Mouse (Mus musculus) ES-E14 (cell line): ENCODE data around the gene Ppil6. TPM values are rescaled to one million over a fixed set of nuclear protein-coding genes. Genes with fewer than 3 reads are reported as not detected.

Source experiments
- DNase-seq: peaks from one replicate; pipeline ENCODE4 v3.0.0-alpha.2; 2013; ENCODE audit warnings: low read depth, low spot score
- H3K27ac ChIP-seq: 2 replicates; pipeline ENCODE4 v1.5.1; 2012; ENCODE audit warnings: low read depth, mild to moderate bottlenecking, low read length, moderate library complexity, mixed read lengths; ENCODE audit not compliant: poor library complexity, insufficient read depth, severe bottlenecking
- H3K36me3 ChIP-seq: 2 replicates; pipeline ENCODE4 v1.6.1; 2012; ENCODE audit warnings: mild to moderate bottlenecking, low read length, moderate library complexity, mixed read lengths; ENCODE audit not compliant: control insufficient read depth, poor library complexity, insufficient read depth, severe bottlenecking
- H3K4me1 ChIP-seq, 2 experiments: fragments of 150-350 bp in 1 of 2; sonication (generic) in 1 of 2; 2 replicates each; pipeline ENCODE4 v1.6.1; 2012; ENCODE audit warnings: low read length in 2 of 2, mild to moderate bottlenecking in 1 of 2, mixed read lengths in 1 of 2; ENCODE audit not compliant: control insufficient read depth in 2 of 2, insufficient read depth in 2 of 2, poor library complexity in 1 of 2
- H3K4me3 ChIP-seq, 2 experiments: fragments of 150-350 bp in 1 of 2; sonication (generic) in 1 of 2; 2 replicates each; pipeline ENCODE4 v1.5.1; 2012; ENCODE audit warnings: low read length in 2 of 2, low read depth in 1 of 2, mild to moderate bottlenecking in 1 of 2, mixed read lengths in 1 of 2; ENCODE audit not compliant: insufficient read depth in 1 of 2, poor library complexity in 1 of 2, severe bottlenecking in 1 of 2
- H3K9ac ChIP-seq: 2 replicates; pipeline ENCODE4 v1.6.1; 2012; ENCODE audit warnings: low read depth, mild to moderate bottlenecking, low read length, mixed read lengths; ENCODE audit not compliant: poor library complexity, insufficient read depth, severe bottlenecking
- H3K9me3 ChIP-seq: fragments of 150-350 bp; sonication (generic); 2 replicates; pipeline ENCODE4 v1.6.1; 2012; ENCODE audit warnings: low read depth, mild to moderate bottlenecking, low read length; ENCODE audit not compliant: control insufficient read depth, insufficient read depth
- CHD2 ChIP-seq: IDR thresholded peaks from 2 replicates; pipeline ENCODE4 v1.6.1; 2014; ENCODE audit warnings: mild to moderate bottlenecking, low read depth, low read length, inconsistent platforms
- HCFC1 ChIP-seq: IDR thresholded peaks from 2 replicates; pipeline ENCODE4 v1.6.1; 2012; ENCODE audit warnings: low read length, inconsistent platforms, borderline replicate concordance; ENCODE audit not compliant: insufficient read depth
- MAFK ChIP-seq: IDR thresholded peaks from 2 replicates; pipeline ENCODE4 v1.6.1; 2014; ENCODE audit warnings: mild to moderate bottlenecking, low read depth, low read length, inconsistent platforms; ENCODE audit not compliant: insufficient read depth
- ZC3H11A ChIP-seq: IDR thresholded peaks from 2 replicates; pipeline ENCODE4 v1.6.1; 2012; ENCODE audit warnings: low read depth, mild to moderate bottlenecking, inconsistent platforms, low read length, borderline replicate concordance
- ZNF384 ChIP-seq: IDR thresholded peaks from 2 replicates; pipeline ENCODE4 v1.6.1; 2012; ENCODE audit warnings: low read depth, low read length, inconsistent platforms
- in situ Hi-C, 2 experiments: fragments of 600-800 bp; cut with MboI; formaldehyde crosslinking; loops; one replicate each; pipeline ENCODE4 v1.15.1; 2025; ENCODE audit warnings: low sequenced_read_pairs in 2 of 2, inconsistent platforms in 1 of 2; ENCODE audit not compliant: unreplicated experiment in 2 of 2
- total RNA-seq: library from RNA; depleted of rRNA; stranded (reverse); fragments of 300-350 nt; gene quantifications from 2 replicates; pipeline ENCODE4 v1.2.3, GENCODE M21; 2012; rRNA removed

Ppil6 gene
- 0.53 TPM in 1 of 2 replicates, not detected in the other for total RNA-seq

DNA sequence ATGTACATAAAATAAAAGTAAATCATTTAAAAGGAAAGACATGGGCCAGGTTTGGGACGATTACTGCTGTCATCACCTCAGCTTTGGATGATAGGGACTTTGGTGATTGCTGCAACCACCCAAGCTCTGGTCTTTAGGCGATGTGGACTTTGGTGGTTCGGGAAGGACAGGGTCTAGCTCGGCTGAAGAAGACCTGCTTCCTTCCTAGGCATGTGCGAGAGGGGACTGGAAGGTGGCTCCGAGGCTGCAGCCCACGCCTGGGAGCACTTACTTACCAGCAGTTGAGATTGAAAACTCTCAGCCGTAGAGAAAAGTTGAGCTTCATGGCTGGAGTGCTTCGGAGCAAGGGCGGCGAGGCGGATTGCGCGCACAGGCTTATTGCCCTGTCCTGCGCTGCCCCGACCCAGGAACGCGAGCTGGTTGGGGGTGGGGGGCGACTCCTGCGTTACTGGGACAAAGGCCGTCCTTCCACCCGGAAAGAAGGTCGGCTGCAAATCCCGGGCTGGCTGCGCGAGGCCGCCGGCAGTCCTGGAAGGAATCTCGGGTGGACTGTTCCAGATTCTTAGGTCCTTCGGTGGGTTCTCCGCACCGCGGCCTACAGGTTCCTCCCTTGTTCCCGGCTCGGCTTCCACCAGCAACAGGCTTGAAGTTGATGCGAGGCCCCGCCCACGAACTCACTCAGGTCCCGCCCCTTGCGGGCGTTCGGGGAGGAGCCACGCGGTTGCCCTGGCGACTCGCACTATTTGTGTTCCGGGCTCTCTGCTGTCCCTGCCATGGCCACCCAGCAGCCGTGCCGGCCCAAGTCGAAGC is at the start of gene Ppil6, which contains the start of gene Smpd2:
Gene Ppil6, plus strand, starts transcription at position 732 of the 810 bp plus-strand sequence.
Gene Smpd2, minus strand, starts transcription at position 662 of the 810 bp plus-strand sequence.
- in situ Hi-C loops = no loop called here

DNA sequence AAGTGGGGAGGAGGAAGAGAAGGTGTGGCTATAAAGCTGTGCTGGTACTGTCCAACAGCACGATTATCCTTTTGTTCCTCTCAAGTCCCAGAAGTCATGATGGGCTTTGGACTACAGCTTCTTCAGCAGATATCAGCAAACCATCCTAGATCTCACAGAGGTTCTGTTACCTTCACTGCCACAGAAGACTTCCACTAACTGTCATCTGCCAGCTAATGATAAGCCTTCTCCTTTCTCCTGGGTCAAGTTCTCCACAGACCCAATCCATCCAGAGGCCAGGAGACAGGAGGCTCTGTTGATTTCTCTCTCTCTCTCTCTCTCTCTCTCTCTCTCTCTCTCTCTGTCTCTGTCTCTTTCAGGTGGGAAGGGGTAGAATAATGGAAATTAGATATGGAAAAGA is 42.0 kb upstream of the Ppil6 start:
- peaks cover 6 to 8% of the 10 kb centered on the region in 2 experiments; a peak in 1 of 4 replicates for H3K4me1 ChIP-seq
- no peak overlapping the region for H3K27ac ChIP-seq
- no peak overlapping the region for H3K4me3 ChIP-seq
- H3K9me3 ChIP-seq = no peaks in the 10 kb centered on the region
- no peak for TF ChIP-seq ZNF384
- no peak for TF ChIP-seq CHD2
- no peak for TF ChIP-seq HCFC1
- no peak for TF ChIP-seq MAFK
- TF ChIP-seq ZC3H11A = no peak
- peaks cover 5% of the 10 kb centered on the region; the same call in 1 of the 2 replicates for H3K36me3 ChIP-seq
- no peak for DNase-seq
- H3K9ac ChIP-seq = no peak overlapping the region
- in situ Hi-C loops = no loop called here

More for the DNA sequence above, at the start of gene Ppil6, which contains the start of gene Smpd2:
- DNase-seq = peak; percentile 89
- Histone ChIP-seq H3K4me1 (peaks cover 4 to 9% of the 10 kb centered on the region in 2 experiments; a peak in 1 of 4 replicates), H3K36me3 (peaks cover 29% of the 10 kb centered on the region), H3K4me3 (peak within 1 kb of the TSS; percentile 74 to 78), H3K9me3 (no peaks in the 10 kb centered on the region), H3K9ac (peak within 1 kb of the TSS; percentile 77), H3K27ac (no peak within 1 kb of the TSS)
- TF ChIP-seq CHD2 = no peak
- TF ChIP-seq HCFC1 = no peak
- no peak for TF ChIP-seq MAFK
- TF ChIP-seq ZNF384 = no peak

DNA sequence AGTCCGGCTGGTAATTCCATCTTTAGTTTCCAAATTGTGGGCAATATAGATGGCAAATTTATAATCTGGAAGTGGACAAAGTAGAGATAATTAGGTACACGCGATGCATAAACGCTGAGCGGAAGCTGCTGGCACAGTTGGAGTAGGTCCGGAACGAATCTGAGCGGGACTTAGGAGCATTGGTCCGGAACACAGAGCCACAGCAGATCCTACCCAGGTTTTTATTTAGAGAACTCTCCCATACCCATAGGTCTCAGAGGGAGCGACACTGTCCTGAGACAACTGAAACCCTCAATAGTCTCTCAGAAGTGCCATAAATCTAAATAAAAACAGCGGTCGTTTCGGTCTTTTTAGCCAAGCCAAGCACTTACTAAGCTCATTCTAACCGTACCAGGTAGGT is 40.6 kb upstream of the Ppil6 start:
- Histone ChIP-seq H3K9ac (peak overlapping the region; percentile 72), H3K4me3 (peak overlapping the region; percentile 80 to 85), H3K4me1 (peaks cover 6 to 8% of the 10 kb centered on the region in 2 experiments; a peak in 1 of 4 replicates), H3K27ac (peak overlapping the region; percentile 77; the same call in 1 of the 2 replicates), H3K36me3 (peaks cover 5% of the 10 kb centered on the region; the same call in 1 of the 2 replicates), H3K9me3 (no peaks in the 10 kb centered on the region)
- peak; percentile 27; the same call in 1 of the 2 replicates for TF ChIP-seq CHD2
- TF ChIP-seq MAFK = no peak
- DNase-seq = no peak
- in situ Hi-C loops = no loop called here

DNA sequence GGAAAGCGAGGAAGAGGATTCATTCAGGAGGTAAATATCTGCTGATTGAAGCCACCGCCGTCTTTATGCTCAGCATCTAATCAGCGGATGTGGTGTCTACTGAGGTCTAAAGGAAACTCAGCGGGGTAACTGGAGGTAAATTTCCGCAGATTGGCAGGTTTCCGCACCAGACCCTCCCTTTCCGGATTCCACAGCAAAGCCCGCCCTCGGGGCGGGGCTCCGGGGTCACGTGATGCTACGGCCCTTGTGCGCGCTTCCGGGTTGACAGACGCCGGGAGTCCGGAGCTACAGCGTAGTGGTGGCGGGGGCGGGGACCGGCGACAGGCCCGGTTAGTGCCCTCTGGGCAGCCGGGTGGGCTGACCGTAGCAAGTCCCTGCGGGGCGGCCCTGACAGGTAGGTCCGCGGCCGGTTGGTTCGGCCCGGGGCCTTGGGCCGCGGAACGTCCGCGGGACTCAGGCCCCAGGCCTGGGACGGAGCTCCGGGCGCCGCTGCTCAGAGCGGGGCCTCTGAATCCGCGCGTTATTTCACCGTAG is 40.0 kb upstream of the Ppil6 start, which contains the start of gene Zbtb24:
Gene Zbtb24, plus strand, starts transcription at position 247 of the 534 bp plus-strand sequence.
- DNase-seq = peak; percentile 97
- in situ Hi-C loops = no loop called here
- peak within 1 kb of the TSS; percentile 94 for H3K9ac ChIP-seq
- TF ChIP-seq HCFC1 (peak; percentile 72), MAFK (no peak)
- H3K27ac ChIP-seq = peak within 1 kb of the TSS; percentile 77
- H3K36me3 ChIP-seq = peaks cover 8% of the 10 kb centered on the region; the same call in 1 of the 2 replicates
- peaks cover 6 to 8% of the 10 kb centered on the region in 2 experiments; a peak in 1 of 4 replicates for H3K4me1 ChIP-seq
- peak within 1 kb of the TSS; percentile 85 to 98 for H3K4me3 ChIP-seq
- no peaks in the 10 kb centered on the region for H3K9me3 ChIP-seq
